Mouse (Mus musculus) heart, adult 8-10 months (tissue): Measurements from ENCODE around the gene Gdf5. TPM values are rescaled to one million over a fixed set of nuclear protein-coding genes. Genes with fewer than 3 reads are reported as not detected.

ENCODE experiments used
- DNase-seq: peaks from one replicate; pipeline ENCODE4 v3.0.0; 2022; ENCODE audit warnings: low spot score
- total RNA-seq, 4 experiments: library from RNA; stranded (reverse); gene quantifications; 2 replicates each; pipeline ENCODE4 v1.2.4; 2022

Gene Gdf5
- total RNA-seq = not detected

DNA sequence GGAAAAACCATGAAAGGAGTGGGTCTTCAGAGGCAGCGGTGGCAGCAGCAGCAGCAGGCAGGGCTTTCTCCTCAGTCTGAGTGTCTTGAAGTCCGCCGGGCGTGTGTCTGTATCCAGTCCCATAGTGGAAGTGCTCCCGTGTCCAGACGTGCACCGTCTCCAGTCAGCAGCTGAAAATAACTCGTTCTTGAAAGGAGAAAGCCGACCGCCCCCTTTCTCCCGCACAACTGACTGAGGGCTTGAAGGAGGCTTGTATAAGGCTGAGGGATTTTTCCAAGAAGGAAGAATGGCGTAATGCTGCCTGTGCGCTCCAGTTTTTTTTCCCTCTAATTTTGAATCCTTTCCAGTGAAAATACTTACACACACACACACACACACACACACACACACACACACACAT lies at the start of gene Gdf5:
Gdf5 (minus strand) TSS at position 244 of the 400 bp plus-strand sequence.
- DNase-seq = no peak

GRCm38 (mm10) chr2:155991863-155992321 lies 46.7 kb upstream of the Gdf5 start:
- peak; percentile 21 for DNase-seq

GRCm38 (mm10) chr2:155991151-155991550 lies 46.0 kb upstream of the Gdf5 start:
- DNase-seq = no peak

GRCm38 (mm10) chr2:155989085-155989484 lies 43.9 kb upstream of the Gdf5 start:
- DNase-seq = no peak

- DNase-seq = no peak
Measured at GRCm38 (mm10) chr2:155987131-155987530, 42.0 kb upstream of the Gdf5 start.

- no peak for DNase-seq
Measured at GRCm38 (mm10) chr2:155985776-155986175, 40.6 kb upstream of the Gdf5 start.

- DNase-seq = peak; percentile 65
Measured at GRCm38 (mm10) chr2:155979328-155979991, 34.3 kb upstream of the Gdf5 start.

DNA sequence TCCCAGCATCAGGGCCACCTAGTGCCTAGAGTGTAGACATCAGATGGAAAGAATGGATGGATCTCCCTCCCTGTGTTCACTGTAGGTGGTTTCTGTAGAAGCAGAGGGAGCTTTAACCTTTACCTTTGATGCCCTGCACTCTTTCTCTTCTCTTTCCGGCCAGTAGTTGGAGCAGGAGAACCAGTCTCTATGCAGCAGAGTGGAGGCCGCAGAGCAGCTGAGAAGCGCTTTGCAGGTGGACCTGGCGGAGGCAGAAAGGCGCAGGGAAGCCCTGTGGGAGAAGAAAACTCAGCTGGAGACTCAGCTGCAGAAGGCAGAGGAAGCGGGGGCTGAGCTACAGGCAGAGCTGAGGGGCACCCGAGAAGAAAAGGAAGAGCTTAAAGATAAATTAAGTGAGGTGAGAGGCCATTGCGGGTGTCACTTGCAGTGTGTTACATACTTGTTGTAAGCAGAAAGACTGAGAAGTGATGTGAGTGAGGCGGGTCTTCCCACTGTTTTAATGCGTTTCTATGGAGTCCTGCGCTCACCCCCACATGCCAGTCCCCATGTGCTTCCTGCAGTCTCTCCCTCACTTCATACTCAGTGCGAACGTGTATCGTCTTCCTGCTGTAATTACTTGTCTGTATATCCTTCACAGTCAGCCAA lies 29.0 kb upstream of the Gdf5 start:
- DNase-seq = no peak

- DNase-seq = no peak
Measured at GRCm38 (mm10) chr2:155973348-155973747, 28.2 kb upstream of the Gdf5 start.

- DNase-seq = no peak
Measured at GRCm38 (mm10) chr2:155962991-155963390, 17.8 kb upstream of the Gdf5 start.

- DNase-seq = no peak
Measured at GRCm38 (mm10) chr2:155961862-155962261, 16.7 kb upstream of the Gdf5 start.

DNA sequence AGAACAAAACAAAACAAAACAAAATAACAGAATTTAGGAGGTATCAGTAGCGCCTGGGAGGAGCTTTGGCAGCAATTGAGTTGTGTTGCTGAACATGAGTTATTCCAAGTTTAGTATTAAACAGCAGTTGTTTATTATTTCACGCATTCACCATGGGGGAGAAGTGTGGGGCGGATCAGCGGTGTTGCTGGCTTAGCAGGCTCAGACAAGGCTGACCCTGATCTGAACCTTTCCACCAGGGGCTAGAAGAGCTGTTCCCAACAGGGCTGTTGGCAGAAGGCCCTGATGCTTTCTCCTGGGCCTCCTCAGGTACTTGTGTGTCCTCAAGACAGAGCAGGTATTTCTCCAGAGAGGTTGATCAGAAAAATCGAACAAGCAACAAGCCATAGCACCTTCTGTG lies 14.8 kb upstream of the Gdf5 start:
- DNase-seq = no peak

DNA sequence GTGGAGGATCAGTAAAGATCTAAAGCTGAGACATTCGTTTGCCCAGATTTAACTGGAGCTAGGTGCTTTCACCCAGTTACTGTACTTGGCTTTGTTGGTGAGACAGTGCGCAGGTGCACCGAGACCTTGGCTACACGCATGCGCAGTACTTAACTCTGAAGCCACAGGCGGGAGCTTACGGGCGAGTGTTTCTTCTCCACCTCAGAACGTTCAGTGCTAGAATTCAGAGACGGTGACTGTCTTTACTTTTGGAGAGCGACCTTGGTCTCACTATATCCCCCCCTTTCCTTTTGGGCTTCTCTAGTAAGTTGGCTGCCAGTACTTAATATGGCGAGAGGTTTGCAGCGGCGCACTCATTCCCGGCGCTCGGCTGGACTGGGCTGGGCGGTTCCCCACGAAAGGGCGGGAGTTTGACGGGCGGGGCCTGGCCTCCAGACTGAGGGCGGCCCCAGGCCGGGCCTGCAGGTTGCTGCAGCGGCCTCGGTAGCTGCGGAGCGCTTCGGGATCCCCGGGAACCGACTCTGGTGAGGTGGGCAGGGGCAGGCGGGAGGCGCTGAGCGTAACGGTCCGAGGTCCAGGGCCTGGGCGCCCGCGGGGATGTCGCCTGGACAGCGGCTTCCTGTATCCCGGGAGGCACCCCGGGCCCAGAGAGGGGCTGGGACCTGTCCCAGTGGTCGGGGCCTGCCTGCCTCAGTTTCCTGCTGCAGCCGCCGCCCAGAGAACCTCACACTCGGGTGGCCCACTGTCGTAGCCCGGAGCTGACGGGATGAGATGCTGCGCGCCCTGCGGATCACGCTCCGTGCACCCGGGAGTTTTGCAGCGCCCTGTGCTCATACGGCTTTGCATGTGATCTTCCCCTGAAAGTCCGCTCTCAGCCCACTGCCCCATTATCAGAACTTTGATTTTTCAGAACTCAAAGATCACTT lies 11.2 kb upstream of the Gdf5 start, which contains the start of gene Cep250:
Cep250 (plus strand) TSS at position 325 of the 926 bp plus-strand sequence.
- DNase-seq = peak; percentile 91

GRCm38 (mm10) chr2:155952006-155952405 lies 6.8 kb upstream of the Gdf5 start:
- DNase-seq = no peak

- no peak for DNase-seq
Measured at GRCm38 (mm10) chr2:155949362-155949761, 4.2 kb upstream of the Gdf5 start.

GRCm38 (mm10) chr2:155947390-155948002 lies 2.3 kb upstream of the Gdf5 start:
- no peak for DNase-seq

DNA sequence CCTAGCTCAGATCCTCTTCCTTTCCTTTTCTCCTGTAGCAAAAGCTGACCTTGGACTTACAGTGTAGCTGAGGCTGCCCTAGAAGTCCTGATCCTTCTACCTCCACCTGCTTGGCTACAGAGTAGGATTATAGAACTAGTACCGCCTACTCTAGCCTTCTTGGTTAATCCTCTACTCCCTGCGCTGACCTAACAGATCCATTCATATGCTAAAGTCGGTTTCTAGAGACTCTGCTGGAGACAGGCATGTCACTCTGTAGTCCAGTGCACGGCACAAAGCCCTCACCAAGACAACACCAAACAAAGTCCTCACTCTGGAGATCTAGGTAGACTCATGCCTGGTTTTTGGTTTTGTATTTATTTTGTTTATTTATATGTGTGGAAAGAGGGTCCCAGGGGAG lies 1.3 kb upstream of the Gdf5 start:
- no peak for DNase-seq

GRCm38 (mm10) chr2:155946069-155946468 lies 902 bp upstream of the Gdf5 start:
- DNase-seq = peak; percentile 48

DNA sequence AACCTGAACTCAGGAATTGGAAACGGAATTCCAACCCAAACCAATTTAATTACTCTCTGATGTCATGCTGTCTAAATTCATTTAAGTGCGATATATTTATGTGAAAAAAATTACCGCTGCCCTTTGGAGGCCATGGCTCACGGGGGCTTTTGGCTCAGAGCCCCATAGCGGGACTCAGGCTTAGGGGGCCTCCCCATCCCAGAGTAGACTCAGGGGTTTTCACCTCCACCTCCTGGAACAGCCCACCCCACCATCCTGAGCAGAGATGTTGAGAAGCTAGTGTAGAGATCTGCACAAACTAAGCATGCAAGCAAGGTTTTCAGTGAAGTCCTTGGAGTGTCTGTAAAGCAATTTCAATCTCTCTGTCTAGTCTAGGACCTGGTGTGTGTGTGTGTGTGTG lies 413 bp upstream of the Gdf5 start:
- DNase-seq = no peak

DNA sequence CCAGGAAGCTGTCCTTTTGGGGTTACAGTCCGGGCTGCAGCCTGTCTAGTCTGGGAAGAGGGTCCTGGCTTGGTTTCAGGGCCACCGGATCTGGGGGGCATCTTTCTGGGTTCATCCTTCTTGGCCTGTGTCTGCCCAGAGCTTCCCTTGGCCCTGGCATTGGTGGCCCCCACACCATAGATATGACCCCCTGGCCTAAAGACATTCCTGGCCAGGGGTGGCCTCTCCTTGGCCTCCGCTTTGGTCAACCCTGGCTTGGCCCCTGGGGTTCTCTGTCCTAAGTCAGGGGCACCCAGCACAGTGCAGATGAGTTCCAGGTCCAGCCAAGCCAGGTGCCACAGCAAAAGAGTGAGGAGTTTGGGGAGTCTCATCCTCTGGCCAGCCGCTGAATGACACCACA lies 482 bp downstream of the Gdf5 start:
- DNase-seq = no peak

GRCm38 (mm10) chr2:155943463-155943862 lies 1.7 kb downstream of the Gdf5 start:
- DNase-seq = no peak
